Mouse (Mus musculus) myocyte (in vitro differentiated cells): ENCODE results near the gene Map1b.

ENCODE experiments used
- CEBPB ChIP-seq: IDR thresholded peaks from 2 replicates; pipeline ENCODE4 v1.6.1; 2011; ENCODE audit warnings: mild to moderate bottlenecking, moderate library complexity; ENCODE audit not compliant: poor library complexity, insufficient read depth, severe bottlenecking
- POLR2A ChIP-seq: IDR thresholded peaks from one replicate; pipeline ENCODE4 v1.6.1; 2011; ENCODE audit warnings: low read depth, mild to moderate bottlenecking, control low read depth, moderate library complexity; ENCODE audit not compliant: insufficient read length

- no peak for TF ChIP-seq CEBPB
- no peak for TF ChIP-seq POLR2A
Measured at GRCm38 (mm10) chr13:99557813-99558212, 41.5 kb upstream of the Map1b start.
